Mouse (Mus musculus): ENCODE measurements around the gene Hoxa9. TPM values are rescaled to one million over a fixed set of nuclear protein-coding genes. Genes with fewer than 3 reads are reported as not detected.

Hoxa9 gene
- polyA plus RNA-seq, 1 experiment: 17.7 TPM

- Histone ChIP-seq H3K27me3 (ENCODE audit: control insufficient read depth, insufficient read depth, insufficient read length) (no peaks in the 10 kb centered on the region), H3K4me2 (ENCODE audit: low read depth) (peak overlapping the region; percentile 97), H3K36me3 (ENCODE audit: control insufficient read depth, insufficient read depth) (no peaks in the 10 kb centered on the region), H3K79me2 (ENCODE audit: control insufficient read depth, insufficient read depth) (peaks cover 49% of the 10 kb centered on the region), H3K4me3 (peak overlapping the region; percentile 89), H3ac (ENCODE audit: control insufficient read depth, insufficient read length) (peak overlapping the region; percentile 84)
- TF ChIP-seq SRF (IDR thresholded peaks at IDR 0.05; ENCODE audit: control insufficient read depth, insufficient read length, low read depth) (no peak), E2F4 (IDR thresholded peaks at IDR 0.05; ENCODE audit: insufficient read depth) (no peak), MYOD1 (IDR thresholded peaks at IDR 0.05; ENCODE audit: control insufficient read depth in 1 of 3, insufficient read length in 2 of 3, low read depth in 2 of 3) (no peak), TCF3 (IDR thresholded peaks at IDR 0.05; ENCODE audit: insufficient read length, low read depth) (no peak), POLR2AphosphoS2 (IDR thresholded peaks at IDR 0.05; ENCODE audit: insufficient read length, low read depth) (peak; percentile 28)
These were observed 8.8 kb downstream of the Hoxa9 start for GRCm38 (mm10) chr6:52221993-52222685.

- H3K36me3 ChIP-seq (ENCODE audit: control insufficient read depth, insufficient read depth): no peaks in the 10 kb centered on the region
- H3K27me3 ChIP-seq (ENCODE audit: control insufficient read depth, insufficient read depth, insufficient read length): no peaks in the 10 kb centered on the region
- H3K4me3 ChIP-seq: peak within 1 kb of the TSS; percentile 89
- TF ChIP-seq REST (IDR thresholded peaks at IDR 0.05; ENCODE audit: insufficient read depth, insufficient read length): no peak
- peak; percentile 77 to 90 (median 82) for TF ChIP-seq MYOG (IDR thresholded peaks at IDR 0.05; ENCODE audit: control insufficient read depth in 1 of 3, insufficient read depth in 1 of 3, insufficient read length in 2 of 3, low read depth in 2 of 3)
- TF ChIP-seq POLR2AphosphoS2 (IDR thresholded peaks at IDR 0.05; ENCODE audit: insufficient read length, low read depth): no peak
- TF ChIP-seq MYOD1 (IDR thresholded peaks at IDR 0.05; ENCODE audit: control insufficient read depth in 1 of 3, insufficient read length in 2 of 3, low read depth in 2 of 3): peak in 2 of 3 experiments; percentile 82 to 89
- no peak for TF ChIP-seq E2F4 (IDR thresholded peaks at IDR 0.05; ENCODE audit: insufficient read depth)
- peak; percentile 34 for TF ChIP-seq POLR2A (IDR thresholded peaks at IDR 0.05; ENCODE audit: insufficient read length, low read depth)
- peak; percentile 37 for TF ChIP-seq SRF (IDR thresholded peaks at IDR 0.05; ENCODE audit: control insufficient read depth, insufficient read length, low read depth)
- TF ChIP-seq USF1 (IDR thresholded peaks at IDR 0.05; ENCODE audit: low read depth): no peak
- TF ChIP-seq MAX (IDR thresholded peaks at IDR 0.05; ENCODE audit: low read depth): no peak
- peaks cover 44% of the 10 kb centered on the region for H3K79me2 ChIP-seq (ENCODE audit: control insufficient read depth, insufficient read depth)
- H3K4me2 ChIP-seq (ENCODE audit: low read depth): peak within 1 kb of the TSS; percentile 97
- peak within 1 kb of the TSS; percentile 84 for H3ac ChIP-seq (ENCODE audit: control insufficient read depth, insufficient read length)
These were observed 9.4 kb downstream of the Hoxa9 start, which contains the start of gene Hoxa7 for GRCm38 (mm10) chr6:52221337-52221992. TSS of gene Hoxa7 (minus strand) at chr6:52221854.

GRCm38 (mm10) chr6:52220865-52221310 lies 10.0 kb downstream of the Hoxa9 start:
- TF ChIP-seq MAX (IDR thresholded peaks at IDR 0.05; ENCODE audit: low read depth): no peak
- no peak for TF ChIP-seq MYOG (IDR thresholded peaks at IDR 0.05; ENCODE audit: control insufficient read depth in 1 of 3, insufficient read depth in 1 of 3, insufficient read length in 2 of 3, low read depth in 2 of 3)
- no peak for TF ChIP-seq CEBPB (IDR thresholded peaks at IDR 0.05; ENCODE audit: insufficient read depth, poor library complexity, severe bottlenecking)
- TF ChIP-seq POLR2AphosphoS2 (IDR thresholded peaks at IDR 0.05; ENCODE audit: insufficient read length, low read depth): no peak
- TF ChIP-seq TCF12 (IDR thresholded peaks at IDR 0.05; ENCODE audit: insufficient read depth, poor library complexity, severe bottlenecking): no peak
- no peak for TF ChIP-seq USF1 (IDR thresholded peaks at IDR 0.05; ENCODE audit: low read depth)
- no peak for TF ChIP-seq MYOD1 (IDR thresholded peaks at IDR 0.05; ENCODE audit: control insufficient read depth in 1 of 3, insufficient read length in 2 of 3, low read depth in 2 of 3)
- no peak for TF ChIP-seq E2F4 (IDR thresholded peaks at IDR 0.05; ENCODE audit: insufficient read depth)
- no peak for TF ChIP-seq TCF3 (IDR thresholded peaks at IDR 0.05; ENCODE audit: insufficient read length, low read depth)
- TF ChIP-seq REST (IDR thresholded peaks at IDR 0.05; ENCODE audit: insufficient read depth, insufficient read length): no peak
- TF ChIP-seq SRF (IDR thresholded peaks at IDR 0.05; ENCODE audit: control insufficient read depth, insufficient read length, low read depth): no peak
- no peak for TF ChIP-seq POLR2A (IDR thresholded peaks at IDR 0.05; ENCODE audit: insufficient read length, low read depth)
- H3K27me3 ChIP-seq (ENCODE audit: control insufficient read depth, insufficient read depth, insufficient read length): no peaks in the 10 kb centered on the region

GRCm38 (mm10) chr6:52220003-52220864 lies 10.7 kb downstream of the Hoxa9 start:
- no peak for TF ChIP-seq MAX (IDR thresholded peaks at IDR 0.05; ENCODE audit: low read depth)
- TF ChIP-seq TCF12 (IDR thresholded peaks at IDR 0.05; ENCODE audit: insufficient read depth, poor library complexity, severe bottlenecking): no peak
- peak; percentile 66 for TF ChIP-seq POLR2A (IDR thresholded peaks at IDR 0.05; ENCODE audit: insufficient read length, low read depth)
- peak; percentile 40 for TF ChIP-seq POLR2AphosphoS2 (IDR thresholded peaks at IDR 0.05; ENCODE audit: insufficient read length, low read depth)
- Histone ChIP-seq H3K27me3 (ENCODE audit: control insufficient read depth, insufficient read depth, insufficient read length) (no peaks in the 10 kb centered on the region), H3K36me3 (ENCODE audit: control insufficient read depth, insufficient read depth) (no peaks in the 10 kb centered on the region), H3K4me2 (ENCODE audit: low read depth) (peak overlapping the region; percentile 88), H3ac (ENCODE audit: control insufficient read depth, insufficient read length) (peak overlapping the region; percentile 84), H3K79me2 (ENCODE audit: control insufficient read depth, insufficient read depth) (peaks cover 43% of the 10 kb centered on the region), H3K4me3 (peak overlapping the region; percentile 89)

More at GRCm38 (mm10) chr6:52220865-52221310, 10.0 kb downstream of the Hoxa9 start:
- peak overlapping the region; percentile 84 for H3ac ChIP-seq (ENCODE audit: control insufficient read depth, insufficient read length)
- H3K36me3 ChIP-seq (ENCODE audit: control insufficient read depth, insufficient read depth): no peaks in the 10 kb centered on the region
- peak overlapping the region; percentile 88 for H3K4me2 ChIP-seq (ENCODE audit: low read depth)
- H3K79me2 ChIP-seq (ENCODE audit: control insufficient read depth, insufficient read depth): peaks cover 48% of the 10 kb centered on the region
- H3K4me3 ChIP-seq: peak overlapping the region; percentile 89
